Mouse (Mus musculus) forebrain, embryonic 11.5 days (tissue): ENCODE measurements around the gene E2f1. TPM values are rescaled to one million over a fixed set of nuclear protein-coding genes. Genes with fewer than 3 reads are reported as not detected.

Experiments
- ATAC-seq: fragments of 200-750 bp; cut with Nextera tagmentation; replicated peaks from 2 replicates; pipeline ENCODE4 v1.8.0; 2017; ENCODE audit warnings: moderate TSS enrichment; ENCODE audit not compliant: low FRiP score
- DNase-seq: peaks from one replicate; pipeline ENCODE4 v3.0.0-alpha.2; 2017; ENCODE audit warnings: low spot score
- H3K27ac ChIP-seq: fragments of 300-500 bp; sonication (generic); 2 replicates; pipeline ENCODE4 v1.5.1; 2014; ENCODE audit warnings: low read depth, low read length
- H3K27me3 ChIP-seq: fragments of 300-500 bp; sonication (generic); 2 replicates; pipeline ENCODE4 v1.6.1; 2014; ENCODE audit warnings: mild to moderate bottlenecking, low read length, mixed read lengths; ENCODE audit not compliant: control insufficient read depth, insufficient read depth
- H3K36me3 ChIP-seq: fragments of 300-500 bp; sonication (generic); 2 replicates; pipeline ENCODE4 v1.6.1; 2014; ENCODE audit warnings: mild to moderate bottlenecking, low read length, moderate library complexity, mixed read lengths; ENCODE audit not compliant: control insufficient read depth, insufficient read depth
- H3K4me1 ChIP-seq: fragments of 300-500 bp; sonication (generic); replicated peaks from 2 replicates; pipeline ENCODE4 v1.6.1; 2014; ENCODE audit warnings: low read length, mixed read lengths; ENCODE audit not compliant: control insufficient read depth, insufficient read depth
- H3K4me2 ChIP-seq: fragments of 300-500 bp; sonication (generic); 2 replicates; pipeline ENCODE4 v1.6.1; 2014; ENCODE audit warnings: low read depth, mild to moderate bottlenecking, low read length, moderate library complexity, mixed read lengths; ENCODE audit not compliant: severe bottlenecking
- H3K4me3 ChIP-seq: fragments of 300-500 bp; sonication (generic); 2 replicates; pipeline ENCODE4 v1.5.1; 2014; ENCODE audit warnings: low read depth, low read length
- H3K9ac ChIP-seq: fragments of 300-500 bp; sonication (generic); 2 replicates; pipeline ENCODE4 v1.6.1; 2014; ENCODE audit warnings: low read length
- H3K9me3 ChIP-seq: fragments of 300-500 bp; sonication (generic); 2 replicates; pipeline ENCODE4 v1.6.1; 2016; ENCODE audit warnings: low read length, mixed read lengths; ENCODE audit not compliant: control insufficient read depth
- WGBS: fragments of 180-500 bp; shearing (Covaris S2); extraction: QIAGEN DNeasy Blood & Tissue Kit; methylation state at CpG from one replicate; pipeline ENCODE4 v1.1.7; 2014; 5-methylcytosine and 5-hydroxymethylcytosine counted together
- polyA plus RNA-seq: library from polyadenylated mRNA; unstranded; fragments of >200 nt; fragmentation: Nextera tagmentation; extraction: Ambion mirVana; gene quantifications from 2 replicates; pipeline ENCODE4 v1.2.1, GENCODE M21; 2014

The E2f1 gene
- polyA plus RNA-seq, 1 experiment from 2014 or later: 17.6 TPM

DNA sequence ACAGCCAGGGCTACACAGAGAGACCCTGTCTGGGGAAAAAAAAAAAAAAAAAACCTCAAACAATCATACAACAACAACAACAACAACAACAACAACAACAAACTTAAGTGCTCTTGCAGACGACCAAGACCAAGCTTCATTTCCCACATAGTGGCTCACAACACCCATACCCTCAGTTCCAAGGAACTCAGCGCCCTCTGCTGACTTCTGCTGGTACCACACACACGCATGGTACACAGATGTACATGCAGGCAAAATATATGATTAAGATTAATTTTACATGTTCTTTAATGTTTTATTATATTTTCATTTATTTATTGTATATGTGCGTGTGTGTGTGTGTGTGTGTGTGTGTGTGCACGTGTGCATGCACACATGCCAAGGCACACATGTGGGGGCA is 16.7 kb upstream of the E2f1 start:
- ATAC-seq (no peak), DNase-seq (peak; percentile 75)
- WGBS: 68% methylated on average over 5 of the region's 5 CpGs
- Histone ChIP-seq H3K4me3 (no peak overlapping the region), H3K9me3 (no peaks in the 10 kb centered on the region), H3K4me2 (no peak overlapping the region), H3K9ac (no peak overlapping the region), H3K27me3 (no peaks in the 10 kb centered on the region), H3K36me3 (no peaks in the 10 kb centered on the region), H3K4me1 (no peaks in the 10 kb centered on the region), H3K27ac (no peak overlapping the region)

DNA sequence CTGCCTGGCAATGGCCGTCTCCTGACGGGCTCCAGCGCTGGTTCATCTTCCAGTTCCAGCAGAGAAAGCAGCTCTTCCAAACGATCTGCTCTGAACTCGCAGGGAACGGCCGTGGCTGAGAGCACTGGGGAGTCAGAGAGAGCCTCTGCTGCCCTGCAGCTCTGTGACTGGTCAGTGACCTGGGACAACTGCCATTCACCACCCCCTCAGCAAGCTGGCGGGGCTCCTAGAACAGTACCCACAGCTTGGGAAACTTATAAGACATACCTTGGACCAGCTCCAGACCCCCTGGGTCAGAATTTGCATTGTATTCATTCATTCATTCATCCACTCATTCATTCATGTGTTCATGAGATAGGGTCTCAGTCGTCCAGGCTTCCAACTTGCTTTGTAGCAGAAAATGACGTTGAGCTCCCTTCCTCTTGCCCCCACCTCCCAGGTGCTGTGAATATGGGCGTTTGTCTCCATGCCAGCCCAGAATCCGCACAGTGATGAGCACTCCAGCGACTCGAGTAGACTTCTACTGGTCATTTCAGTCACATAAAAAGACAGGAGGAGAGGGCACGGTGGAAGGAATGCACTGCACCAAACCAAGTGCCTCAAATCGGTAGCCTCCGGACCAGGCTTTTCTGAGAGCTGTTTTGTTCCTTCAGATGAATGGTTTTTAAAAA is 15.4 kb upstream of the E2f1 start:
- H3K36me3 ChIP-seq: no peaks in the 10 kb centered on the region
- no peak overlapping the region for H3K4me2 ChIP-seq
- 78% methylated on average over 17 of the region's 17 CpGs for WGBS
- DNase-seq: no peak
- no peak overlapping the region for H3K27ac ChIP-seq
- H3K4me1 ChIP-seq: no peaks in the 10 kb centered on the region
- no peaks in the 10 kb centered on the region for H3K9me3 ChIP-seq
- no peak overlapping the region for H3K9ac ChIP-seq
- ATAC-seq: no peak
- H3K27me3 ChIP-seq: no peaks in the 10 kb centered on the region
- no peak overlapping the region for H3K4me3 ChIP-seq

DNA sequence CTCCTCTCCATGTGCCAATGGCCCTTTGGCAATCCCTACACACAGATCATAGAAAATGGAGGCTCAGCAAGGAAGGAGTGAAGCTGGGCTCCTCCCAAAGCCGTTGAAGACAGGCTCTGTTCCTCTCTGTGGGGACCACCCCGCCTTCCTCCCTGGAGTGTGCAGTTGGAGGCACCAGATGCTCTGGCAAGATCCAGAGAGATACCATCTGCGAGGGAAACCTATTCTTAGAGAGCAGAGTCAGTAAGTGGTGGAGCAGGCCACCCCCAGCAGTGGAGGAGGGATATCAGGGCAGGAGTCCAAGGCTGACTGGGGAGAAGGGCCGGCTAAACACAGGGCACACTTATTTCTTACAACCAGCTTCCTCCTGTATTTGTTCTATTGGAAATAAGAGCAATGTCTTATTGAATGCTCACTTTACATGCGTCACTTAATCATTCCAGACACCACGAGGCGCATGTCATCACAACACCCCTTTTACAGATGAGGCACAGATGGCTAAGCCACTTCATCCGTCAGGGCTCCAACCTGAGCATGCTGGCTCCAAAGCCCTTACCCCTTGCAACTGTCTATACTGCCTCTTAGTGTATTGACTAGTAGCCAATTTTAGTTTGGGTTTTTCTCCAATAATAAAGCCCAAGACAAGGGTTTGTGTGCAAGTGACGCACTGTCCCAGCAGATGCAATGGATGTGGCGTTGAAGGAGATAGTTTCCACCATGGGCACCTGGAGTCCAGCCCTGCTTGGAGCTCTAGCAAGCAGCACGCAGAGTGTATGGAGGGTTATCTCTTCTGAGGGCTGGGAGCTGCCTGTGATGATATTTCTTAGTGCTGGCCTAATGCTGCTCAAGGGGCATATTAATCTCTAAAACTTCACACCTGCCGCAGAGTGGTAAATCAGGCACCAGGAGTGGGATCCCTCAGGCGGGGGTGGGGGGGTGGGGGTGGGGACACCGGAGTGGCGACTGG is 14.5 kb upstream of the E2f1 start:
- DNase-seq (no peak), ATAC-seq (no peak)
- WGBS: 76% methylated on average over 15 of the region's 15 CpGs
- Histone ChIP-seq H3K4me1 (no peaks in the 10 kb centered on the region), H3K36me3 (no peaks in the 10 kb centered on the region), H3K9me3 (no peaks in the 10 kb centered on the region), H3K4me2 (no peak overlapping the region), H3K27ac (no peak overlapping the region), H3K27me3 (no peaks in the 10 kb centered on the region), H3K9ac (no peak overlapping the region), H3K4me3 (no peak overlapping the region)

DNA sequence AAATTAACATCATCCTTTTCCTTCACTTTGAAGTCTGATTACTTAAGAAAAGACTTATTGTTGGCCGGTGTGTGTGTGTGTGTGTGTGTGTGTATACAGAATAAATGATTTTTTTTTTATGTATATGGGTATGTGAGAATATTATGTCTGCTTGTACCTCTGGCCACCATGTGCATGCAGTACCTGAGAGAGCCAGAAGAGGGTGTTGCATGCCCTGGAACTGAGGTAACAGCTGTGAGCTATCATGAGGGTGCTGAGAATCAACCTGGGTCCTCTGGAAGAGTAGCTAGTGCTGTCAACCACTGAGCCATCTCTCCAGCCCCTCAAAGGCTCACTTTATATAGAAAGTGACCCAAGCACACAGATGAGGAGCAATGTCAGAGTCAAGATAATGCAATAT is 11.7 kb upstream of the E2f1 start:
- no peak for ATAC-seq
- no peak overlapping the region for H3K4me2 ChIP-seq
- 90% methylated on average over 1 of the region's 1 CpGs for WGBS

GRCm38 (mm10) chr2:154580586-154580985 is 10.9 kb upstream of the E2f1 start:
- H3K27me3 ChIP-seq: no peaks in the 10 kb centered on the region
- WGBS: 84% methylated on average over 8 of the region's 8 CpGs
- no peak overlapping the region for H3K4me2 ChIP-seq
- H3K36me3 ChIP-seq: no peaks in the 10 kb centered on the region
- ATAC-seq (no peak), DNase-seq (no peak)
- no peak overlapping the region for H3K4me3 ChIP-seq
- no peak overlapping the region for H3K27ac ChIP-seq
- no peaks in the 10 kb centered on the region for H3K9me3 ChIP-seq
- H3K4me1 ChIP-seq: peaks cover 8% of the 10 kb centered on the region
- H3K9ac ChIP-seq: no peak overlapping the region

More for the DNA sequence above, 11.7 kb upstream of the E2f1 start:
- H3K4me1 ChIP-seq: peaks cover 8% of the 10 kb centered on the region
- H3K9ac ChIP-seq: no peak overlapping the region
- H3K27me3 ChIP-seq: no peaks in the 10 kb centered on the region
- H3K27ac ChIP-seq: no peak overlapping the region
- H3K36me3 ChIP-seq: no peaks in the 10 kb centered on the region
- DNase-seq: no peak
- H3K4me3 ChIP-seq: no peak overlapping the region
- no peaks in the 10 kb centered on the region for H3K9me3 ChIP-seq

GRCm38 (mm10) chr2:154577744-154578067 is 8.0 kb upstream of the E2f1 start:
- DNase-seq (no peak), ATAC-seq (peak; percentile 44; the same call in 1 of the 2 replicates)
- Histone ChIP-seq H3K4me2 (no peak overlapping the region), H3K4me1 (peaks cover 8% of the 10 kb centered on the region), H3K27ac (no peak overlapping the region), H3K27me3 (no peaks in the 10 kb centered on the region), H3K36me3 (no peaks in the 10 kb centered on the region), H3K9ac (no peak overlapping the region), H3K4me3 (no peak overlapping the region), H3K9me3 (no peaks in the 10 kb centered on the region)
- 55% methylated on average over 6 of the region's 6 CpGs for WGBS

DNA sequence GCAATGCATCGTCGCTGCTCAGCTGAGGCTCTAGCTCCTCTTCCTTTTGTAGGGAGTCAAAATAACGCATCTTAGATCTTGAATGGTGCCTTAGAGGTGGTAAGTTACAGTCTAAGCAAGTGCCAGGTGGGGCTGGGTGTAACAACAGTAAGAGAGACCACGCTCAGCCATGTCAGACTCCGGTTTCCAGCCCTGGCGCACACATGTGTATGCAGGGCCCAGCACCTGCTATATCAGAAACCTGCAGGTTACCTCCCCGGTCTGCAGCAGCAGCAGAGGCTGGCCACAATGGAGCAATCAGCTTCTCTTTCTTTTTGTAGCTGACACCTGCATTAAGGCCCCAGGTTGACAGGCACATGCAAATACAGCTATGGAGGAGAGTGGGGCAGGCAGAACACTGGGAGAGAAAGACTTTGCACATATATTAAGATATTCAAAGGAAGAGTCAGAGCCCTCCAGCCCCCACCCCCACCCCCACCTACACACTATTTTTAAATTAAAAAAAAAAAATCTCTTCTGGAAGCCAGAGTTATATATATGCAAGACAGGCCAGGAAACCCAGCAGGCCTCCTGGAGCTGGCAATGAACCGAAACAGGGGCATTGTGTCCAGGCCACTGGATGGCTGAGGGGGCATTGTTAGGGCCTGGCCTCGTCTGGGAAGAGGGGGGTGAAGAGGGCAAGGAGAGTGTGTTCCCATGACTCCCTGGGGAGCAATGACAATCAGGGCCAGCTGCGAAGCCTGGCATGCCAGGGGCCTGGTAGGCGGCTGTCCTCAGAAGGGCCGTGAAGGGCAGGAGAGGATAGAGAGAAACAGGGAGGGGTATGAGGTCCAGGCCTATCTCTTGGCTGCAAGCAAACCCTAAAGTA is 7.4 kb upstream of the E2f1 start:
- peaks cover 8% of the 10 kb centered on the region for H3K4me1 ChIP-seq
- H3K27ac ChIP-seq: peak overlapping the region; percentile 57; the same call in 1 of the 2 replicates
- no peak overlapping the region for H3K4me2 ChIP-seq
- H3K9ac ChIP-seq: peak overlapping the region; percentile 12
- no peaks in the 10 kb centered on the region for H3K9me3 ChIP-seq
- H3K4me3 ChIP-seq: no peak overlapping the region
- H3K27me3 ChIP-seq: no peaks in the 10 kb centered on the region
- no peaks in the 10 kb centered on the region for H3K36me3 ChIP-seq
- DNase-seq (no peak), ATAC-seq (peak; percentile 64; the same call in 1 of the 2 replicates)
- 32% methylated on average over 12 of the region's 12 CpGs for WGBS

DNA sequence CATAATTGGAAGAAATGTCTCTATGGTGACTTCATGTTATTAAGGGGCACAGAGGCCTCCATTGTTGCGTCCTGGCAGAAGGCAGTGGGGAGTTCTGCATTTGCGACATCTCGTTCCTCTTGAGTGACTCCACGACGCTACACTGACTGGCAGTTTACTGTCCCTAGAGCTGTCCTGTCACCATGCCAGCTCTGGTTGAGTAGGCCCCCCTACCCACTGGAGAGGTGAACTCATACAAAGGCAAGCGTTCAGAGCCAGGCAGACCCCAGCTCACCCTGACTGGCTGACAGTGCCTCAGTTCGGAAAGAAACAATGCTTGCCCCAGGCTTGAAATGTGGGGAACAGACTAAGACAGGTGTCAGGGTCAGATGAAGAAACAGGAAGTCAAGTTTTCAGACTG is 4.6 kb upstream of the E2f1 start:
- no peak for ATAC-seq
- DNase-seq: no peak
- H3K36me3 ChIP-seq: no peaks in the 10 kb centered on the region
- H3K9me3 ChIP-seq: no peaks in the 10 kb centered on the region
- no peak overlapping the region for H3K4me2 ChIP-seq
- no peak overlapping the region for H3K4me3 ChIP-seq
- H3K4me1 ChIP-seq: peaks cover 8% of the 10 kb centered on the region
- H3K27me3 ChIP-seq: no peaks in the 10 kb centered on the region
- H3K9ac ChIP-seq: no peak overlapping the region
- H3K27ac ChIP-seq: no peak overlapping the region
- 68% methylated on average over 7 of the region's 7 CpGs for WGBS
